Mouse (Mus musculus) hindbrain, postnatal 0 days (tissue): ENCODE results near the gene H2afb1. TPM values are rescaled to one million over a fixed set of nuclear protein-coding genes. Genes with fewer than 3 reads are reported as not detected.
"Not testable (repeated sequence)": the region's sequence is repeated elsewhere in the genome, so short reads cannot be mapped to it uniquely, and the experiment has no call there.

Experiments
- ATAC-seq: fragments of 200-750 bp; cut with Nextera tagmentation; 2 replicates; pipeline ENCODE4 v1.8.0; 2017; ENCODE audit warnings: mild to moderate bottlenecking, moderate TSS enrichment, moderate library complexity
- DNase-seq: peaks from one replicate; pipeline ENCODE4 v3.0.0-alpha.2; 2015; ENCODE audit warnings: low spot score
- H3K27ac ChIP-seq: fragments of 300-500 bp; sonication (generic); 2 replicates; pipeline ENCODE4 v1.5.1; 2014; ENCODE audit warnings: mild to moderate bottlenecking
- H3K27me3 ChIP-seq: fragments of 300-500 bp; sonication (generic); 2 replicates; pipeline ENCODE4 v1.6.1; 2014; ENCODE audit warnings: low read length, mixed read lengths; ENCODE audit not compliant: insufficient read depth
- H3K36me3 ChIP-seq: fragments of 300-500 bp; sonication (generic); 2 replicates; pipeline ENCODE4 v1.6.1; 2014; ENCODE audit warnings: low read length, mixed read lengths; ENCODE audit not compliant: insufficient read depth
- H3K4me1 ChIP-seq: fragments of 300-500 bp; sonication (generic); 2 replicates; pipeline ENCODE4 v1.6.1; 2014; ENCODE audit warnings: antibody characterized with exemption, low read length, mixed read lengths; ENCODE audit not compliant: insufficient read depth
- H3K4me2 ChIP-seq: fragments of 300-500 bp; sonication (generic); 2 replicates; pipeline ENCODE4 v1.6.1; 2014; ENCODE audit warnings: low read depth, mild to moderate bottlenecking, low read length, moderate library complexity, mixed read lengths
- H3K4me3 ChIP-seq: fragments of 300-500 bp; sonication (generic); 2 replicates; pipeline ENCODE4 v1.5.1; 2014; ENCODE audit warnings: low read length
- H3K9ac ChIP-seq: fragments of 300-500 bp; sonication (generic); replicated peaks from 2 replicates; pipeline ENCODE4 v1.6.1; 2014; ENCODE audit warnings: mild to moderate bottlenecking, low read length, moderate library complexity, mixed read lengths
- H3K9me3 ChIP-seq: fragments of 300-500 bp; sonication (generic); 2 replicates; pipeline ENCODE4 v1.6.1; 2016; ENCODE audit warnings: low read length, mixed read lengths
- CTCF ChIP-seq: IDR thresholded peaks from 2 replicates; pipeline ENCODE4 v1.5.1; 2016; ENCODE audit warnings: antibody characterized with exemption, control low read depth, low read depth
- WGBS: fragments of 180-500 bp; shearing (Covaris S2); extraction: QIAGEN DNeasy Blood & Tissue Kit; methylation state at CpG from one replicate; pipeline ENCODE4 v1.1.7; 2014; 5-methylcytosine and 5-hydroxymethylcytosine counted together
- polyA plus RNA-seq: library from polyadenylated mRNA; unstranded; fragments of >200 nt; fragmentation: Nextera tagmentation; extraction: Ambion mirVana; gene quantifications from 2 replicates; pipeline ENCODE4 v1.2.1, GENCODE M21; 2015
- total RNA-seq: library from RNA; depleted of rRNA; stranded (reverse); fragments of >200 nt; gene quantifications from 2 replicates; pipeline ENCODE4 v1.2.3, GENCODE M21; 2014; rRNA removed

H2afb1 gene
- total RNA-seq (not detected in 2 replicates), polyA plus RNA-seq (not detected in 2 replicates)

DNA sequence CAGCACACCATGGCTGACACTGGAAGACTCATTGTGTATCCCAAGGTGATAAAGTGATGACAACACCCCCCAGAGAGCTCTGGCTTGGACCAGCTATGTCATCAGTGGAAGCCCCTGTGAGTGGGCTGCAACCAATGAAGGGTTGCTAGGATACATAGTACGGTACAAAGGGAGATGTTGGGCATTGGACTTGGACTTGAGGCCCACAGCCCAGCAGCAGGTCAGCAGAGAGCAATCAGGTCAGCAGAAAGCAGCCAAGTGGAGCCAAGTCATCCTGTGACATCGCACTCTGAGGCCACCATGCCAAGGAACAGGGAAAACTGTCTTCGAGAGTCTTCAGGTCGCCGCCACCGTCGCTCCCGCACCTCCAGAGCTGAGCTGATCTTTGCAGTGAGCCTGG lies at the start of gene H2afb1:
H2afb1 (plus strand) TSS at position 301 of the 400 bp plus-strand sequence.
- not testable (repeated sequence) for H3K4me1 ChIP-seq, DNase-seq, H3K4me2 ChIP-seq, H3K4me3 ChIP-seq, H3K9me3 ChIP-seq, H3K27ac ChIP-seq, H3K27me3 ChIP-seq, H3K36me3 ChIP-seq, H3K9ac ChIP-seq, ATAC-seq
- WGBS, result 94% methylated on average over 4 of the region's 8 CpGs

DNA sequence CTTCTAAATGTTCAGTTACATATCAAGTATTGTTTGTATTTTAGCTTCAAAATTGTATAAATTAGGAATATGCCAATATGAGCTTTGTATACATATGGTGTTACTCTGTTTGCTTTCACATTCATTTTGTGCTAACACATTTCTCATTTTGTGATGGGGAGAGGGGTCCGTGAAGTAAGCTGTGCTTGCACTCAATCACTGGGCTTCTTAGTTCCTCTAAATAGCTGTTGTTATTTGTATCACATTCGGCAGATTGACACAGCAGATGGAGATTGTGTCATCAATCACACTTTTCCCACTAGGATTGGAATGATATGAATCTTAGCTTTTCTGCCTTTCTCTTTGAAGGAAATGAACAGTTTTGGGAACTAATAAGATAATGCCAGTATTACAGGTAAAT lies 21.5 kb downstream of the H2afb1 start:
- H3K9ac ChIP-seq, result no peak overlapping the region
- 74% methylated on average over 2 of the region's 2 CpGs for WGBS
- no peaks in the 10 kb centered on the region for H3K9me3 ChIP-seq
- DNase-seq (no peak), ATAC-seq (no peak)
- no peak overlapping the region for H3K27ac ChIP-seq
- H3K36me3 ChIP-seq, result no peaks in the 10 kb centered on the region
- no peaks in the 10 kb centered on the region for H3K27me3 ChIP-seq
- no peak for TF ChIP-seq CTCF
- no peaks in the 10 kb centered on the region for H3K4me1 ChIP-seq
- H3K4me3 ChIP-seq, result no peak overlapping the region
- H3K4me2 ChIP-seq, result no peak overlapping the region
